Mouse (Mus musculus) stomach, postnatal 0 days (tissue): ENCODE data around the gene Cdh23. TPM values are rescaled to one million over a fixed set of nuclear protein-coding genes. Genes with fewer than 3 reads are reported as not detected.

Experiments
- ATAC-seq: fragments of 200-750 bp; cut with Nextera tagmentation; 2 replicates; pipeline ENCODE4 v1.8.0; 2017; ENCODE audit not compliant: low FRiP score, low TSS enrichment
- DNase-seq: peaks from one replicate; pipeline ENCODE4 v3.0.0-alpha.2; 2016; ENCODE audit warnings: low spot score
- H3K27ac ChIP-seq: fragments of 300-500 bp; sonication (generic); replicated peaks from 2 replicates; pipeline ENCODE4 v1.5.1; 2014; ENCODE audit warnings: mild to moderate bottlenecking, control low read depth
- H3K27me3 ChIP-seq: fragments of 300-500 bp; sonication (generic); 2 replicates; pipeline ENCODE4 v1.6.1; 2014; ENCODE audit warnings: low read length; ENCODE audit not compliant: control insufficient read depth, insufficient read depth
- H3K36me3 ChIP-seq: fragments of 300-500 bp; sonication (generic); 2 replicates; pipeline ENCODE4 v1.6.1; 2014; ENCODE audit warnings: low read length, mixed read lengths; ENCODE audit not compliant: control insufficient read depth, insufficient read depth
- H3K4me1 ChIP-seq: fragments of 300-500 bp; sonication (generic); replicated peaks from 2 replicates; pipeline ENCODE4 v1.6.1; 2014; ENCODE audit warnings: antibody characterized with exemption; ENCODE audit not compliant: control insufficient read depth, insufficient read depth
- H3K4me2 ChIP-seq: fragments of 300-500 bp; sonication (generic); replicated peaks from 2 replicates; pipeline ENCODE4 v1.6.1; 2014; ENCODE audit warnings: low read depth, mild to moderate bottlenecking, control low read depth, moderate library complexity
- H3K4me3 ChIP-seq: fragments of 300-500 bp; sonication (generic); 2 replicates; pipeline ENCODE4 v1.5.1; 2014; ENCODE audit warnings: low read depth, low read length, control low read depth
- H3K9ac ChIP-seq: fragments of 300-500 bp; sonication (generic); 2 replicates; pipeline ENCODE4 v1.6.1; 2014; ENCODE audit warnings: mild to moderate bottlenecking, low read length, control low read depth, mixed read lengths
- H3K9me3 ChIP-seq: fragments of 300-500 bp; sonication (generic); 2 replicates; pipeline ENCODE4 v1.6.1; 2016; ENCODE audit warnings: low read length; ENCODE audit not compliant: control insufficient read depth
- CTCF ChIP-seq: IDR thresholded peaks from 2 replicates; pipeline ENCODE4 v1.5.1; 2016; ENCODE audit warnings: antibody characterized with exemption, low read depth, mild to moderate bottlenecking, moderate library complexity
- EP300 ChIP-seq: optimal IDR thresholded peaks from 2 replicates; pipeline ENCODE3; 2016; ENCODE audit warnings: antibody characterized with exemption
- WGBS: fragments of 180-500 bp; shearing (Covaris S2); extraction: QIAGEN DNeasy Blood & Tissue Kit; methylation state at CpG from one replicate; pipeline ENCODE4 v1.1.7; 2014; 5-methylcytosine and 5-hydroxymethylcytosine counted together
- polyA plus RNA-seq: library from polyadenylated mRNA; unstranded; fragments of >200 nt; fragmentation: Nextera tagmentation; extraction: Ambion mirVana; gene quantifications from 2 replicates; pipeline ENCODE4 v1.2.1, GENCODE M21; 2015

Gene Cdh23
- polyA plus RNA-seq, 1 experiment from 2014 or later: 0.18 TPM

DNA sequence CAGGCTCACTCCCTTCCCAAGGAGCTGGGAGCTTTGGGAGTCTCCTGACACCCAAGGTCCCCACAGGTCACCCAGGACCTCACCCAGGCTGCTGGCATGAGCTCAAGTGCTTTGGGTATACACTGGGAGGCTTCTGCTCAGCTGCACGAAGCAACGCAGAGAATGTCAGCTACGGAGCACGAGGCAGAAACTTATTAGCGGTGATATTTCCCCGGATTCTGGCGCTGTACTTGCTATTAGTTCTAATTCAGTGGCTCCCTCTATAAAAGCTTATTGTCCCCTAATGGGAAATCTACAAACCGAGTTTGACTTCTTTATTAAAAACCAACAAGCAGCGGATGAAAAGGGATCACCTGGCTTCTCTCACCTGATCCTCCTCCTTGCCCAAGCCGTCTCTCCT, 266.3 kb downstream of the Cdh23 start:
- no peak overlapping the region for H3K27ac ChIP-seq
- no peak overlapping the region for H3K4me2 ChIP-seq
- no peak overlapping the region for H3K4me3 ChIP-seq
- no peak for TF ChIP-seq CTCF
- TF ChIP-seq EP300: no peak
- no peaks in the 10 kb centered on the region for H3K9me3 ChIP-seq
- H3K9ac ChIP-seq: no peak overlapping the region
- ATAC-seq (no peak), DNase-seq (no peak)
- no peaks in the 10 kb centered on the region for H3K36me3 ChIP-seq
- H3K4me1 ChIP-seq: no peaks in the 10 kb centered on the region
- H3K27me3 ChIP-seq: no peaks in the 10 kb centered on the region
- WGBS: 79% methylated on average over 10 of the region's 10 CpGs

DNA sequence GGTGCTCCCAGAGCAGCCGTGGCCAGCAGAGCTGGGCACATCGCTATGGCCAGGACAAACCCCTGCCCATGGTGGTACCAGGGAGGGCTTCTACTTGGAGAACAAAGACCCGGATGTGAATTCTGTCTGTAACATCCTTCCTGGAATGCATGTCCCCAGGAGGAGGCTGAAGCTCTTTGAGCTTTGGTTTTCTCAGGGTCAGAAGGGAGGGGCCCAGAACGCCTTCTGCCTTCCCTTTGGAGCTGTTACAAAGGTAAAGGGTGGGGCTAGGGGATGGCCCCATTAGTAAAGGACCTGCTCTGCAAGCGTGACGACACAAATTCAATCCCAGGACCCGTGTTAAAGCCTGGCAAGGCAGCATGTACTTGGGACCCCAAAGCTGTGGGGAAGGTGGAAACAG, 273.5 kb downstream of the Cdh23 start:
- Histone ChIP-seq H3K36me3 (no peaks in the 10 kb centered on the region), H3K27ac (no peak overlapping the region), H3K9me3 (no peaks in the 10 kb centered on the region), H3K27me3 (no peaks in the 10 kb centered on the region), H3K9ac (no peak overlapping the region), H3K4me3 (no peak overlapping the region), H3K4me1 (no peaks in the 10 kb centered on the region), H3K4me2 (no peak overlapping the region)
- 62% methylated on average over 7 of the region's 7 CpGs for WGBS
- DNase-seq (no peak), ATAC-seq (no peak)
- TF ChIP-seq EP300: no peak
- no peak for TF ChIP-seq CTCF

GRCm38 (mm10) chr10:60419624-60420023, 276.7 kb downstream of the Cdh23 start:
- H3K9me3 ChIP-seq: no peaks in the 10 kb centered on the region
- no peaks in the 10 kb centered on the region for H3K36me3 ChIP-seq
- ATAC-seq: no peak
- no peak overlapping the region for H3K9ac ChIP-seq
- no peak overlapping the region for H3K27ac ChIP-seq
- no peak overlapping the region for H3K4me3 ChIP-seq
- DNase-seq: no peak
- no peak for TF ChIP-seq EP300
- peak; percentile 70 for TF ChIP-seq CTCF
- no peak overlapping the region for H3K4me2 ChIP-seq
- no peaks in the 10 kb centered on the region for H3K27me3 ChIP-seq
- no peaks in the 10 kb centered on the region for H3K4me1 ChIP-seq
- WGBS: 32% methylated on average over 4 of the region's 4 CpGs

GRCm38 (mm10) chr10:60418137-60418536, 278.2 kb downstream of the Cdh23 start:
- peak; percentile 78 for DNase-seq
- Histone ChIP-seq H3K36me3 (no peaks in the 10 kb centered on the region), H3K4me1 (no peaks in the 10 kb centered on the region), H3K27me3 (no peaks in the 10 kb centered on the region), H3K9ac (no peak overlapping the region), H3K9me3 (no peaks in the 10 kb centered on the region), H3K4me3 (no peak overlapping the region), H3K27ac (no peak overlapping the region), H3K4me2 (no peak overlapping the region)
- TF ChIP-seq CTCF (peak; percentile 89), EP300 (no peak)
- no peak for ATAC-seq
- 3% methylated on average over 3 of the region's 3 CpGs for WGBS

- ATAC-seq: no peak
These were observed 279.2 kb downstream of the Cdh23 start for GRCm38 (mm10) chr10:60417041-60417440.

DNA sequence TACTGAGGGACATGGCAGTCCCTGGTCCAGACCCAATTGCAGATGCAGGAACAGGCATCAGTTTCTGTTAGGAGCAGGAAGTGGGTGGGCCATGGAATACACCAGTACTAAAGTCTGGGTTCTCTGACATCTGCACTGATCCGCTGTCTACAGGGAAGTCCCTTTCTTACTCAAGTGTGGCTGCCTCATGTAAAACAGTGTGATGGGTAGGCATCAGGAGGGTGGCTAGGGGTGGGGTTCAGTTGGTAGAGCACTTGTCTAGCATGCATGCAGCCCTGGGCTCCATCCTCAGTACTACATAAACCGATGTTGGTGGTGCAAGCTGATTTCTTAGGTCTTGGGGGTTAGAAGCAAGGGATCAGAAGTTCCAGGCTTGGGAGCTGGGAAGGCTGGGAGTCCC, 282.5 kb downstream of the Cdh23 start:
- ATAC-seq: no peak
- Histone ChIP-seq H3K4me3 (no peak overlapping the region), H3K9me3 (no peaks in the 10 kb centered on the region), H3K9ac (no peak overlapping the region), H3K4me2 (no peak overlapping the region), H3K36me3 (no peaks in the 10 kb centered on the region), H3K27ac (no peak overlapping the region), H3K4me1 (no peaks in the 10 kb centered on the region), H3K27me3 (no peaks in the 10 kb centered on the region)
- TF ChIP-seq EP300 (no peak), CTCF (no peak)
- DNase-seq: no peak
- 84% methylated on average over 2 of the region's 2 CpGs for WGBS

More at GRCm38 (mm10) chr10:60417041-60417440, 279.2 kb downstream of the Cdh23 start:
- no peak overlapping the region for H3K4me3 ChIP-seq
- DNase-seq: no peak
- H3K27ac ChIP-seq: no peak overlapping the region
- no peaks in the 10 kb centered on the region for H3K9me3 ChIP-seq
- no peaks in the 10 kb centered on the region for H3K27me3 ChIP-seq
- no peaks in the 10 kb centered on the region for H3K4me1 ChIP-seq
- WGBS: 81% methylated on average over 2 of the region's 2 CpGs
- H3K9ac ChIP-seq: no peak overlapping the region
- no peak overlapping the region for H3K4me2 ChIP-seq
- no peaks in the 10 kb centered on the region for H3K36me3 ChIP-seq
- TF ChIP-seq CTCF (no peak), EP300 (no peak)
